Mouse (Mus musculus) lung, embryonic 15.5 days (tissue): Measurements from ENCODE around the gene Npas1. TPM values are rescaled to one million over a fixed set of nuclear protein-coding genes. Genes with fewer than 3 reads are reported as not detected.

Experiments used
- ATAC-seq: fragments of 200-750 bp; cut with Nextera tagmentation; 2 replicates; pipeline ENCODE4 v1.8.0; 2017; ENCODE audit warnings: moderate number of reproducible peaks, borderline replicate concordance; ENCODE audit not compliant: low FRiP score, low TSS enrichment; ENCODE audit errors: extremely low read depth
- H3K27ac ChIP-seq: fragments of 300-500 bp; sonication (generic); 2 replicates; pipeline ENCODE4 v1.5.1; 2015; ENCODE audit warnings: moderate library complexity, mild to moderate bottlenecking, inconsistent platforms
- H3K27me3 ChIP-seq: fragments of 300-500 bp; sonication (generic); 2 replicates; pipeline ENCODE4 v1.6.1; 2015; ENCODE audit warnings: inconsistent platforms
- H3K36me3 ChIP-seq: fragments of 300-500 bp; sonication (generic); 2 replicates; pipeline ENCODE4 v1.6.1; 2015; ENCODE audit warnings: inconsistent platforms
- H3K4me1 ChIP-seq: fragments of 300-500 bp; sonication (generic); 2 replicates; pipeline ENCODE4 v1.6.1; 2015; ENCODE audit warnings: inconsistent platforms
- H3K4me2 ChIP-seq: fragments of 300-500 bp; sonication (generic); 2 replicates; pipeline ENCODE4 v1.6.1; 2015; ENCODE audit warnings: inconsistent platforms, mild to moderate bottlenecking, moderate library complexity
- H3K4me3 ChIP-seq: fragments of 300-500 bp; sonication (generic); 2 replicates; pipeline ENCODE4 v1.5.1; 2015; ENCODE audit warnings: mild to moderate bottlenecking, inconsistent platforms
- H3K9ac ChIP-seq: fragments of 300-500 bp; sonication (generic); 2 replicates; pipeline ENCODE4 v1.6.1; 2015; ENCODE audit warnings: inconsistent platforms
- H3K9me3 ChIP-seq: fragments of 300-500 bp; sonication (generic); 2 replicates; pipeline ENCODE4 v1.6.1; 2016; ENCODE audit warnings: inconsistent platforms
- WGBS: fragments of 180-500 bp; shearing (Covaris S2); methylation state at CpG from one replicate; pipeline ENCODE4 v1.1.7; 2015; 5-methylcytosine and 5-hydroxymethylcytosine counted together
- polyA plus RNA-seq: library from polyadenylated mRNA; unstranded; fragments of >200 nt; fragmentation: Nextera tagmentation; extraction: Ambion mirVana; gene quantifications from 2 replicates; pipeline ENCODE4 v1.2.1, GENCODE M21; 2015

Npas1 gene
- polyA plus RNA-seq, result 0.21 and 0.26 TPM in 2 replicates

DNA sequence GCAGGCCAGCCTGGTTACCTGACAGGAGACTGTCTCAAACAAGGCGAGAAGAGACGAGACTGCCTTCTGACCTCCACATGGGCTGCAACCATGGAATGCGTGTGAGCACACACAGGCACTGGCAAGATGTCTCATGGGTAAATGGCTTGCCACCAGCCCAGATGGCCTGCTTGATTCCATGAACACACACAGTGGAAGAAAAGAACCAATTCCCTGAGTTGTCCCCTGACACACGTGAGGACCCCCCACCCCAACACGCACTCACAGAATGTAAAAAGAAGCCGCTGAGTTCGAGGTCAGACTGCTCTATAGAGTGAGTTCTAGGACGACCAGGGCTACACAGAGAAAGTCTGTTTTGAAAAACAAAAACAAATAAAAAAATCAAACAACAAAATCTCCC is at the start of gene Npas1:
Gene Npas1, minus strand, starts transcription at position 101 of the 400 bp plus-strand sequence.
- Histone ChIP-seq H3K4me3 (peak within 1 kb of the TSS; percentile 32), H3K4me2 (peak within 1 kb of the TSS; percentile 56), H3K36me3 (no peaks in the 10 kb centered on the region), H3K4me1 (peaks cover 17% of the 10 kb centered on the region), H3K27me3 (peaks cover 52% of the 10 kb centered on the region), H3K9me3 (no peaks in the 10 kb centered on the region), H3K27ac (no peak within 1 kb of the TSS), H3K9ac (no peak within 1 kb of the TSS)
- no peak for ATAC-seq
- WGBS, result 82% methylated on average over 8 of the region's 8 CpGs

DNA sequence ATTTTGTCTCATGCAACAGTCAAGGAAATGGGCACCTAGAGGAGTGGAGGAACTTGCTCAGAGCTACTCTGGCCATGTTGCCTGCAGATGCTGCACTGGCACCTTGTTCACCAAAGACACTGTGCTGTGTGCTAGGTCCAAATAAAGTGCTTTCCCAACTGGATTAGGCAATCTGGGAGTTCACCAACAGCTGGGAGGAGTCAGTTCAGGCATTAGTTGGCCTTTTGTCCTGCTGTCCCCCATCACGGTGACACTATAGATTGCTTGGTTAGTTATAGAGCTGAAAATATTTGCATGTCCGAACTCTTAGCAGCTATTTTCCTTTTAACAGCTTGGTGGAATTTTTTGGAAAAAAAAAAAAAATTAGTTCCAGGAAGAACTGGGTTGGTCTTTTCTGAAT is 48.5 kb upstream of the Npas1 start:
- no peaks in the 10 kb centered on the region for H3K27me3 ChIP-seq
- H3K4me3 ChIP-seq, result no peak overlapping the region
- WGBS, result 61% methylated on average over 2 of the region's 2 CpGs
- no peak for ATAC-seq
- H3K4me2 ChIP-seq, result no peak overlapping the region
- no peak overlapping the region for H3K9ac ChIP-seq
- no peaks in the 10 kb centered on the region for H3K4me1 ChIP-seq
- H3K27ac ChIP-seq, result no peak overlapping the region
- no peaks in the 10 kb centered on the region for H3K9me3 ChIP-seq
- H3K36me3 ChIP-seq, result no peaks in the 10 kb centered on the region; the same call in 1 of the 2 replicates

DNA sequence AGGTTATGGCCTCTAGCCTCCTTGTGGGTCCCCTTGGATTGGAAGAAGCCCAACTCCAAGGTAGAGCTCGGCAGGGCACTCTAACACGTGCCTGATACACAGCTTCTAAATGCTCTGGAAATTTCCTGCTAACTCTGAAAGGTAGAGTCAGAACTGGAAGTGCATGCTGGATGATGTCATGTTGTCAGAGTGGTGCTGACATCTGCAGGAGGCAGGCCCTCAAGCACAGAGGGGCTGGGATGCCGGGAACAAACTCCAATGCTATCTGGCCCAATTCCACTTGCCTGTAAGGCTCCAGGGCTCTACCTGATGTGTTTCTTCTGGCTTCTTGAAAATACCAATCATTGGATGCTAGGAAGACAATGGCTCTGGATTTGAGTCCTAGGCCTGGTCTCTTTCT is 47.9 kb upstream of the Npas1 start:
- no peak for ATAC-seq
- no peaks in the 10 kb centered on the region for H3K4me1 ChIP-seq
- no peaks in the 10 kb centered on the region for H3K9me3 ChIP-seq
- H3K36me3 ChIP-seq, result no peaks in the 10 kb centered on the region; the same call in 1 of the 2 replicates
- WGBS, result 82% methylated on average over 3 of the region's 3 CpGs
- no peak overlapping the region for H3K4me2 ChIP-seq
- no peaks in the 10 kb centered on the region for H3K27me3 ChIP-seq
- H3K9ac ChIP-seq, result no peak overlapping the region
- H3K4me3 ChIP-seq, result no peak overlapping the region
- H3K27ac ChIP-seq, result no peak overlapping the region

DNA sequence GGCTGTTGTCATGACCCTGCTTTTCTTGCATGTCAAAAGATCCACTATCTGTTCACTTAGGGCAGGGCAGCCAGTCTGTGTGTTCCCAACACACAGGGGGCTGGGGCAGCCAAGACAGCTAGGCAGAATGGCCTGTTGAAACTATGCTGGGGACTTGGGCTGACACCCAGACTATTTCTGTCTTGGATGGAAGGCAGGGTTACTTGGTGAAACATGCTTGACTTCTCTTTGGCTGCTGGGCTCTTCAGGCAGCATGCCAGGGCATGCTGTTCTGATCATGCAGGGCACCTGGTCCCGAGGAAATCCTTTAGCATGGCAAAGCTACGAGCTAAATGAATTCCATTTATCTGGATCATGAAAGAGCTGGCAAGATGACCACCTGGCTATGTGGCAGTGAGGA is 46.8 kb upstream of the Npas1 start:
- ATAC-seq, result no peak
- H3K27ac ChIP-seq, result no peak overlapping the region
- no peak overlapping the region for H3K9ac ChIP-seq
- 60% methylated on average over 2 of the region's 2 CpGs for WGBS
- no peaks in the 10 kb centered on the region for H3K9me3 ChIP-seq
- no peaks in the 10 kb centered on the region for H3K4me1 ChIP-seq
- no peak overlapping the region for H3K4me2 ChIP-seq
- H3K36me3 ChIP-seq, result no peaks in the 10 kb centered on the region; the same call in 1 of the 2 replicates
- no peaks in the 10 kb centered on the region for H3K27me3 ChIP-seq
- H3K4me3 ChIP-seq, result no peak overlapping the region

DNA sequence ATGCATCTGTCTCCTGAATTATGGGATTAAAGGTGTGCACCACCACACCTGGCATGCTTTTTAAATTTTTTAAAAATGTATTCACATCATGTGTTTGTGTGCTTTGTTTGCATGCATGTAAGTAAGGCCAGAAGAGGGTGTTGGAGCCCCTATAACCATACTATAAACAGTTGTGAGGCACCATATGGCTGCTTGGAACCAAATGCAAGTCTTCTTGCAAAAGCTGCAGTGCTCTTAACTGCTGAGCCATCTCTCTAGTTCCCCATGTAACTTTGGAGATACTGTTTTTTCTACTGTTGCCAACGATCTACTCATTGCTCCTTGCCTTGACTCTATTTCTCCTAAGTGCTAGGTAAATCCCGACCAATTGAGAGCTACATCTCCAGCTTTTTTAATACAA is 41.8 kb upstream of the Npas1 start:
- no peak overlapping the region for H3K27ac ChIP-seq
- H3K36me3 ChIP-seq, result peaks cover 12% of the 10 kb centered on the region
- H3K27me3 ChIP-seq, result no peaks in the 10 kb centered on the region
- no peak overlapping the region for H3K9ac ChIP-seq
- no peak overlapping the region for H3K4me3 ChIP-seq
- H3K4me2 ChIP-seq, result no peak overlapping the region
- WGBS, result 88% methylated on average over 2 of the region's 2 CpGs
- ATAC-seq, result no peak
- no peaks in the 10 kb centered on the region for H3K9me3 ChIP-seq
- no peaks in the 10 kb centered on the region for H3K4me1 ChIP-seq

DNA sequence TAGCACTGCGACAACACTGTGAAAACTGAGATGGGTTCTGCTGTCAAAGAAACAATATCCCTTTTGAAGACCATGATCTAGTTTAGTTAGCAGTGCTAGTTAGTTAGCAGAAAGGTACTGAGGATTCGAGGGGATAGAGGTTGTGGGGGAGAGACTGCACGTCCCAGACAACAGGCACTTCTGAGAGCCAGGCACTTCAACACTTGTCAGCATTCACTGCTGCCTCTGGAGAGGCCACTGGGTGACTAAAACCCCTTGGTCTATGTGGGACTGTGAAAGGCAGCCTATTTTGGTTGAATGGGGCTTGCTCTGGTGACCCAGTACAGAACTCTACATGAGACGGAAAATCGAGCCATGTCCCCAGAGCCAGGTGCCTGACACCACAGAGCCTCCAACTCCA is 39.7 kb upstream of the Npas1 start:
- Histone ChIP-seq H3K27ac (no peak overlapping the region), H3K4me3 (no peak overlapping the region), H3K27me3 (no peaks in the 10 kb centered on the region), H3K4me1 (no peaks in the 10 kb centered on the region), H3K36me3 (peaks cover 16% of the 10 kb centered on the region), H3K9ac (no peak overlapping the region), H3K9me3 (no peaks in the 10 kb centered on the region), H3K4me2 (no peak overlapping the region)
- ATAC-seq, result no peak
- WGBS, result 81% methylated on average over 5 of the region's 5 CpGs

DNA sequence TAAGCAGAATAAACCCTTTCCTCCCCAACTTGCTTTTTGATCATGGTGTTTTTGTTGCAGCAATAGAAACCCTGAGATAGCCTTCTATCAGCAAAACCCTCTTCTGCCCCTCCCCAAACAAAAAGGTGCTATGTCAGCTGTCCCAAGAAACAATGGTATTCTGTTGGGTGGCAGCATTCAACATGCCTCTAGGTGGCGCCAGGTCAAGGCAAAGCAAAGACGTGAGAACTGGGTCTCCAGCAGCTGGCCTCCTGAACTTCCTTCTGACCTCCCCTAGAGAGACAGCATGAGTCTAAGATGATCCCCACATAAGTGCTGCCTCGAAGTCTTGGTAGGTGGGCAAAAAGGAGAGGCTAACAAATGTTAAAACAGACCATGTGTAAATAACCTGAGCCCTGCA is 29.8 kb upstream of the Npas1 start:
- Histone ChIP-seq H3K9ac (no peak overlapping the region), H3K4me3 (no peak overlapping the region), H3K4me2 (no peak overlapping the region), H3K27ac (no peak overlapping the region), H3K36me3 (peaks cover 69% of the 10 kb centered on the region), H3K4me1 (no peaks in the 10 kb centered on the region), H3K9me3 (no peaks in the 10 kb centered on the region), H3K27me3 (no peaks in the 10 kb centered on the region)
- no peak; the same call in 1 of the 2 replicates for ATAC-seq
- 24% methylated on average over 3 of the region's 3 CpGs for WGBS

DNA sequence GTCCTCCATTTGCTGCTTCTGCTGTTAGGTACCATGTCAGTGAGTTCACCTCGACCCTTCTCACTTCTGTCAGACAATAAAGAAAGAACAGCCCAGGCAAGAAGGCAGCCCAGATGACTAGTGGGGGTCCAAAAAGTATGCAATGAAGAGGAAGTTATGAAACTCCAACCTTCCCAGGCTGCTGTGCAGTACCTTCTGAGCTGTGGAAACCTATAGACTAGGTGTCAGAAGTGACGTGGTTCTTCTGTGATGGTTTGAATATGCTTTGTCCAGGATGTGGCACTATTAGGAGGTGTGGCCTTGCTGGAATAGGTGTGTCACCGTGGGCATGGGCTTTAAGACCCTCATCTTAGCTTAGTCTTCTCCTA is 27.7 kb upstream of the Npas1 start:
- H3K4me3 ChIP-seq, result no peak overlapping the region
- no peak overlapping the region for H3K27ac ChIP-seq
- no peaks in the 10 kb centered on the region for H3K4me1 ChIP-seq
- 93% methylated on average over 3 of the region's 3 CpGs for WGBS
- H3K27me3 ChIP-seq, result no peaks in the 10 kb centered on the region
- no peak overlapping the region for H3K4me2 ChIP-seq
- H3K9me3 ChIP-seq, result no peaks in the 10 kb centered on the region
- H3K36me3 ChIP-seq, result peaks cover 61% of the 10 kb centered on the region
- no peak overlapping the region for H3K9ac ChIP-seq
- ATAC-seq, result no peak

DNA sequence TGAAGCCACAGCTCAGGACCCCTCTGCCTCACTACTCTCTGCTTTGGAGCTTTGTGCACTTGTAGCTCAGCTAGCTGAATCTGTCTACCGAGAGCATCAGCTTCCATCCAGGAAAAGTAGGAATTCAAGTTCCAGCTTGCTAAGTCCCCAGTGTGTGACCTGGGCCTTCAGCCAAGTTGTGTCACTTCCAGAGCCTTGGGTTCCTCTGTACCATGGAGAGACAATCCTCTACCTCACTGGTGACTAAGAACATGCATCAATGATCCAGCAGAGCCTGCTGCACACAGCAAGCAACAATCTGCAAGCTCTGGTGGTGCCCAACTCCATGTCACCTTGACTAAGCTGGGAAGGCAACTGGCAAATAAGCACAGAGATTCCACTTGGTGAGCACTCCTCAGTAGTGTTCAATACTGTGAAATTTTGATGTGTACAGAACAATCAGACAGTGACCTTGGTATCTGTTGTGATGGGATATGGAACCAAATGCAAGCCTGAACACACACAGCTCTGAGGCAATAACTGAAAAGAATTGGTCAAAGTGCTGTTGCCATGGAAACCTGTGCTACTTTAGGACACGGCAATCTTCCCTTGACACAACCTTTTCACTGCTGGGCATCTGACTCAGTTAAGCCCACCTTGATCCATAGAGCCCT is 27.2 kb upstream of the Npas1 start:
- no peak overlapping the region for H3K4me3 ChIP-seq
- no peak overlapping the region for H3K4me2 ChIP-seq
- H3K27me3 ChIP-seq, result no peaks in the 10 kb centered on the region
- peaks cover 56% of the 10 kb centered on the region for H3K36me3 ChIP-seq
- no peaks in the 10 kb centered on the region for H3K4me1 ChIP-seq
- ATAC-seq, result no peak
- WGBS, result 71% methylated on average over 2 of the region's 2 CpGs
- H3K9ac ChIP-seq, result no peak overlapping the region
- no peaks in the 10 kb centered on the region for H3K9me3 ChIP-seq
- no peak overlapping the region for H3K27ac ChIP-seq

DNA sequence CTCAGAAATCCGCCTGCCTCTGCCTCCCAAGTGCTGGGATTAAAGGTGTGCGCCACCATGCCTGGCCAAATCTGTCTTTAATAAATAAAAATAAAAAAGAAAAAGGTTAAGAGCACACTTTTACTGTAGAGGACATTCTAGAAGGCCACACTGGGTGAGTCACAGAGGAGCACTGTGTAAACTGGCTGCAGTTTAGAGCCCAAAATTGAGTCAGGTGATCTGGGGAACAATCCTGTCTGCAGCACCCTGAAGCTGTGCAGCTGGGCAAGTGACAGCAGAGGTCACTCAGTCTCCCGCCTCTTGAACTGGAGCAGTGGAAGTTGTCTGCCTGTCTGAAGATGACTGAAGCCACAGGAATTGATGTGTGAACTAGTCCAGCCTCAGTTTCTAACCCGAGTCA is 24.0 kb upstream of the Npas1 start:
- Histone ChIP-seq H3K27me3 (no peaks in the 10 kb centered on the region), H3K9ac (no peak overlapping the region), H3K4me2 (no peak overlapping the region), H3K36me3 (peaks cover 70% of the 10 kb centered on the region), H3K27ac (no peak overlapping the region), H3K9me3 (no peaks in the 10 kb centered on the region), H3K4me1 (no peaks in the 10 kb centered on the region), H3K4me3 (no peak overlapping the region)
- 90% methylated on average over 4 of the region's 4 CpGs for WGBS
- ATAC-seq, result no peak

DNA sequence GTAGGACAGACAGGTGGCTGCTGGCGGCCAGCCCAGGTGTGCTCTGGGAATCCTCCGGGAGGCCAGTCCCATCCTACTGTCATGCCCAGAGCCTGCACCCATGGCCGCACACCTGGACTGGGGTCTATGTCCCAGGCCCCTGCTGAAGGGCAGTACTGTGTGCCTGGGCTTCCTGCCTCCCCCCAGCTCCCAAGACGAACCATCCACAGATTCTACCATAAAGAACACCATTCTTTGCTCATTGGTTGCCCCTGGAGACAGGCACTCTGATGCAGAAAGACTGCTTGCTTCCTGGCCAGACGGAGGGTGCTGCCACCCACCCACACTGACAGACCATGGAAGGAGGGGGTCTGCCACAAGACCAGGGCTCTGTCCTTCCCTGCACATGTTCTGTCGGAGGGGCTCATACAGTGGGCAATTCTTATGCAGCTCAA is 22.2 kb upstream of the Npas1 start:
- Histone ChIP-seq H3K27ac (no peak overlapping the region), H3K9me3 (no peaks in the 10 kb centered on the region), H3K4me2 (no peak overlapping the region), H3K4me3 (no peak overlapping the region), H3K27me3 (no peaks in the 10 kb centered on the region), H3K9ac (no peak overlapping the region), H3K4me1 (no peaks in the 10 kb centered on the region), H3K36me3 (peaks cover 63% of the 10 kb centered on the region)
- no peak for ATAC-seq
- 86% methylated on average over 6 of the region's 6 CpGs for WGBS

DNA sequence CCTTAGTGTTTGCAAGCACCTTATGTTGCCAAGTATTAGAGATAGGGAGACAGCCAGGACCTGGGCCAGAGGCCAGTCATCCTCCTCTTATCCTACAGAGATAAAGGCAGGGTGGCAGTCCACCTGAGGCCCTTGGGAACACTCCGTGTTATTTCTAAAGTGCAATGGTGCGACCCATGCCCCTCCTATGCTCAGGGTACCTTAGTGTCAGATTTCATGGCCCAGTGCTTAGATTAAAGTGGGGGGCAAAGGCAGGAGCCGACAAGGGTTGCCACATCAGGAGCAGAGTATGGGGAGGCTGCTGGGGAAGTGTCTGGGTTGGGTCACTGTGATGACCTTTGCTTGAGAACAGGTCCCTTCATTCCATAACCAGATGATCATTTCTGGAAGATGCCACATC is 18.7 kb upstream of the Npas1 start:
- H3K9me3 ChIP-seq, result no peaks in the 10 kb centered on the region
- no peak overlapping the region for H3K4me3 ChIP-seq
- no peaks in the 10 kb centered on the region for H3K4me1 ChIP-seq
- no peak overlapping the region for H3K27ac ChIP-seq
- peaks cover 33% of the 10 kb centered on the region for H3K36me3 ChIP-seq
- H3K27me3 ChIP-seq, result no peaks in the 10 kb centered on the region
- no peak for ATAC-seq
- no peak overlapping the region for H3K9ac ChIP-seq
- no peak overlapping the region for H3K4me2 ChIP-seq
- WGBS, result 77% methylated on average over 3 of the region's 3 CpGs

DNA sequence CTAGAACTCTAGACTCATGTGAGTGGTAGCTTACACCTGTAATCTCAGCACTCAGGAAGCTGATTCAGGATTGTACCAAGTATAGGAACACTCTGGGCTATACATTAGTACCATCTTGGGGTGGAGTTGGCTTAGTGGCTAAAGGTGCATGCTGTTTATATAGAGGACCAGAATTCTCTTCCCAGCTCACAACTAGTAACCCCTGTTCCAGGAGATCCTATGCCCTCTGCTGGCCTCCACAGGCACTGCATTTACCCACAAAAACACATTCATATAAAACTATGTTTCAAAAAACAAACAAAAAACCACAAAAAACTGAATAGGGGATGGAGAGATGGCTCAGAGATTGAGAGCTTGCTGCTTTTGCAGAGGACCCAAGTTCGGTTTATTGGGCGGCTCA is 15.8 kb upstream of the Npas1 start:
- 0 out of 2 replicates have a peak, but pooled peaks have one; percentile 19 for ATAC-seq
- peaks cover 26% of the 10 kb centered on the region for H3K36me3 ChIP-seq
- H3K9me3 ChIP-seq, result no peaks in the 10 kb centered on the region
- 45% methylated on average over 2 of the region's 2 CpGs for WGBS
- no peak overlapping the region for H3K4me2 ChIP-seq
- H3K4me1 ChIP-seq, result no peaks in the 10 kb centered on the region
- H3K4me3 ChIP-seq, result no peak overlapping the region
- H3K27ac ChIP-seq, result no peak overlapping the region
- H3K9ac ChIP-seq, result no peak overlapping the region
- H3K27me3 ChIP-seq, result no peaks in the 10 kb centered on the region
